Mouse (Mus musculus) frontal cortex, postnatal 36 days (tissue): ENCODE results near the gene Atp13a5.

ENCODE experiments used
- DNase-seq, 2 experiments: peaks; one replicate each; pipeline ENCODE4 v3.0.0; 2022; ENCODE audit warnings: low spot score in 2 of 2

Gene Atp13a5

DNA sequence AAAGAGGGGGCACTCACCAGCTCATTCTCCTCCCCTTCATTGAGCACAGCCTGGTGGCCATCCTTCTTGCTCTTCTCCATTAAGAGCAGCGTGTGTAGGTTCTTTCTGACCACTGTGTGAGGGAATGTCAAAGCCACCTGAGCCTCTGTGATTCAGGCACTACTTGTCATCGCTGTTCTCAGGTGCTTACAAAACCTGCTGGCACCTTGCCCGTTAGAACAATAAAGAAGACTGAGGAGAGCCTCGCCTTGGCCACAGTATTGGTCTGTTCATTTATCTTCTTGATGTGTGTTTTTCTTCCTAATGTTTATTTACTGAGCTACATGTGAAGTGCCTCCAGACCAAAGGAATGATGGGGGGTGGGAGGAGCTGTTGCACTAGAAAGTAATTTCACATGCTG, at the start of gene Atp13a5:
TSS of gene Atp13a5 (minus strand) at position 275 of the 400 bp plus-strand sequence.
- DNase-seq = no peak

GRCm38 (mm10) chr16:29414822-29415221, 36.3 kb upstream of the Atp13a5 start:
- DNase-seq = peak; percentile 14 to 22

- no peak for DNase-seq
Observed at GRCm38 (mm10) chr16:29407319-29407718, 28.8 kb upstream of the Atp13a5 start.

- DNase-seq = no peak
Observed at GRCm38 (mm10) chr16:29399079-29399478, 20.5 kb upstream of the Atp13a5 start.

DNA sequence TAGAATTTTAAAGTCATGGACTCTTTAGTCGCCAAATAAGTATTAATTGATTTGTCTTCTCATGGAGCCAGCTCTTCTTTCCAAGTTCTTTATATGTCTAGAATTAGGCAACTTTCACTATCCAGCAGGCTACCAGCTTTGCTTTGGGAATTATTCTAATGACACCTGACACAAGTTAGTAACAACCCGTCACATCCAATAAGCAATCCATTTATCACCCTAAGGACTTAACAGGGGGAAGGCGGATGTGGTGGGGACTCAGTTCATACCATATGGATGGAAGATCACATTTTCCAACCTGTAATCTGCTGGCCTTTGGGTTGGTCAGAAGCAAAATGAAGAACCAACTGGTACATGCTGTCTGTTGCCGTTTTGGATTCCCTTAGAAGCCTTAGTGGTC, 6.2 kb upstream of the Atp13a5 start:
- DNase-seq = no peak

- peak; percentile 30 to 61 for DNase-seq
Observed at GRCm38 (mm10) chr16:29374636-29375035, 3.9 kb downstream of the Atp13a5 start.

DNA sequence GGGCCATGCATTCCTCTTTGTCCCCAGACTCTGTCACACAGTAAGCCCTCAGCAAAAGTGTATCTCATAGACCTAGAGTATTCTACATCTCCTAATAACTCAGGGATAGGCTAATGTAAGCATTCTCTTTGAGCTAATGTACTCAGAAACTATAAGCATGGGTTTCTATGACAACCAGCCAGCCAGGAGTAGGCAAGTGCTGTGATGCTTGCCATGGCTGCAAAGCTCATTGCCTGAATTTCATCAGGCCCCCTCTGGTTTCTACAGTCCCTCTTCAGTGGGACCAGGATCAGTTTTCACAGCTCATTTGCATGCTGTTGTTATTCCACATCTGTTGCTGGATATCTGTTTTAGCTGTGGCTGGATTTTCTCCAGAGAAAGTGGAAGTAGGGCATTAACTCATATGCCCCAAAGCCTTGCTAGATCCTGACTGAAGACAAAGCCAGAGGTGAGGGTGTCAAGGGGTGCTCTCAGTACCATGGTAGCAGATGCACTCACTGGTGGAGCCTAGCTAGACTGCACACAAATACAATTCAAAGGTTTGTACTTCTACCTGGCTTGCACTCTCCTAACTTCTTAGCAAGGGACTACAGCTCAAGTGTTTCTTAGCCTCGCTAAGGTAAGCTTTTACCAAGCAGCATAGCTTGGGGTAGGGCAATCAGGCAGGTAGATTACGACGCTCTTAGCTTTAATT, 47.0 kb downstream of the Atp13a5 start:
- DNase-seq = peak; percentile 13 to 50

DNA sequence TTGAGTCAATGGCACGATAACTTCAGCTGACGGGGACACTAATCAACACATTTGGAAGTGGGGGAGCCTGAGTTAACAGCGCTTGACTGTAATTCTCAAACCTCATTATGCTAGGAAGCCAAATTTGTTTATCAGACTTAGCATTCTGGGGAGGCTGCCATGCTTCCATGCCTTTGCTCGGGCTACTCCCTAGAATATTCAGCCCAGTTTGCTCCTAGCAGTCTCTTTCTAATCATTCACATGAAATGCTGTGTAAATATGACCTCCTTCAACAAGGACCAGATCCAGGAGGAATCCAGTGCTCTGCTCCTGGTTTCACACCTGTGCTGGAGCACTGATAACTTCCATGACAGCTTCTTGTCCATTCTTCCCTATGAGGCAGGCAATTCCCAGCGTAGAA, 47.6 kb downstream of the Atp13a5 start:
- no peak for DNase-seq

DNA sequence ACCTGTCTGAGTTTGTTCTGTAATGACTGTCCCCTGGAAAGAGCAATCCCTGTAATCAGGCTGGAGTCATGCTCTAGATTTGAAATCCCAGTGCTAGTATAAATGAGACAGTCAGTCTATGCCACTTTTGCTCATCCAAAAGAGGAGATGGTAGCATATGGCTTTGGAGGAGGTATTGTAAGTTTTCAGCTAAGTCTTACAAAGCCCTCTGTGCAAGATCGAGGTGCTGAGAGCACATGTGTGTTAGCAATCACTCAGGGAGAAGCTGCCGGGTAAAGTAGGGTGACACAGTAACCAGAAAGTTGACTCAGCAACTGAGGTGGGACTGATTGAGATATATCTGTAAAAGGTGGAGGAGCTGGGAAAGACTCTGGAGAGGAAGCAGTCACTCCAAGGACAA, 49.3 kb downstream of the Atp13a5 start:
- no peak for DNase-seq

DNA sequence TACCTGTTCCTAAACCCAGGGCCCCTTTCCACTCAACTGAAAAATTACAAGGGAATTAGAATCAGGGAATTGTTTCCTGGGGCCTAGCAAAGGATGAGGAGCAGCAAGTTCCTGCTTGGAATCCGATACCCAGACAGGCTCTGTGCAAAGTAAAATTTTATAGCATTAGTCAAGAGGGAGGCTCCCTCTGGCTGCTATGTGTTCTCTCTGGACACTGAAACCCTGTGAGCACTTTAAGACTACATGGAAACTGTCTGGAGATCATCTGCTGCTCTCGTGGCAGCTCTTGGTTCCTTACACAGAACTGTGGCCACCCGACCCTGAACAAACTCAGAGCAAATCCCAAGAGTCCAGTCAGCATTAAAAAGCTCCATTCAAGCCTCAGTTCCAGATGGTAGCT, 50.6 kb downstream of the Atp13a5 start:
- no peak for DNase-seq

- DNase-seq = no peak
Observed at GRCm38 (mm10) chr16:29325233-29325919, 53.2 kb downstream of the Atp13a5 start.

DNA sequence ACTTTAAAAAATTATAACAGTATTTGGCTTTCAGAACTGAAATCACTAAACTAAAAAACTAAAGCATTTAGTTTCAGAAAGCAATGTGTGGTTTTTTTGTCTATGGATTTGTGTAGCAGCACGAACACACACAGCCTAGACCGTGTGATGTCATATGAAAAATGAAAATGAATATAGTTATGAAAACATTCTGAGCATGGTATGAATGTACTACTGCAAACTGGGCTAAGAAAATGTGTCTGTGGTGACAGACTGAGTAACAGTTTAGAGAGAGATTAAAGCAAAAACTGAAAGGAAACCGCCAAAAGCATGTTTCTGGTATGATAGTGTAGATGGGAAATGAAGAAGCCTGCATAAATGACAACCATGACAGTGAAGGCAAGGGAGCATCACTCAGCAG, 57.8 kb downstream of the Atp13a5 start:
- no peak for DNase-seq

DNA sequence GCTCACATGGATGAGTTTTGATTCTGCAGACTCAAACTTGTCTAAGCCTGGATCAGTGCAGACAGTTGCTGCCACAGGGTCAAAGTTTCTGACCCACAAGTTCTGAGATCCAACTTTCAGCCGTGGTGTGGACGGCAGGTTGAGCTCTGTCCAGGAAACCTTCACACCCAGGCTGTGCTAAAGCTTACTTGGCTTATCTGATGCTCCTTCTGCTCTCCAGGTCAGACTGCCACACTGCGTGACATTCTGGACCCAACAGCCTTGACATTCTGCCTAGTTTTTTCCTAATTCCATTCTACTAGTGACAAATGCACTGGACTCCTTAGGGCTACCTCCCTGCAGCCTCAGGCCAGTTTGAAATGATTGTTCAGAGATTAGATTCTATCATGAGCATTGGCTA, 63.1 kb downstream of the Atp13a5 start:
- no peak for DNase-seq

GRCm38 (mm10) chr16:29314991-29315390, 63.5 kb downstream of the Atp13a5 start:
- no peak for DNase-seq

GRCm38 (mm10) chr16:29297555-29298021, 80.9 kb downstream of the Atp13a5 start:
- DNase-seq = no peak

- no peak for DNase-seq
Observed at GRCm38 (mm10) chr16:29280691-29281090, 97.8 kb downstream of the Atp13a5 start.

DNA sequence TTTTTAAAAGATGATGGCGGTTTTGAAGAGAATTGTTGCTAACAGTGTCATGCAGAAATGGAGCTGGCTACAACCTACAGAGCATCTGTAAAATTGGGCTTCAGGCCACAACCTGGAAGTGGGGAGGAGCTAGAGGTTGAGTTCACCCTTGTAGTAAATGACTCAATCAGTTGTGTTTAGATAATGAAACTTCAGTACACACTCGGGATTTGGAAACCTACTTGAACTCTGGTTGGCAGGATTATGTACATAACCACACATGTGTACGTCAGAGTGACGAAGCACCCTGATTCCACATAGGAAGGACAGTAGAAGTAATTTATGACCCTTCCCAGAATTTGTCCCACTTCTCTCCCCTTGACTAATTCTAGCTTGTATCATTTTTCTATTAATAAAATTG, 124.2 kb downstream of the Atp13a5 start:
- DNase-seq = no peak

GRCm38 (mm10) chr16:29235951-29236350, 142.6 kb downstream of the Atp13a5 start:
- no peak for DNase-seq

- DNase-seq = peak; percentile 70 to 76
Observed at GRCm38 (mm10) chr16:29216395-29217295, 161.9 kb downstream of the Atp13a5 start.

- DNase-seq = peak; percentile 40 to 50
Observed at GRCm38 (mm10) chr16:29209605-29210411, 168.7 kb downstream of the Atp13a5 start, which contains the start of gene Hrasls. TSS of gene Hrasls (plus strand) at chr16:29209695.

GRCm38 (mm10) chr16:29208841-29209240, 169.7 kb downstream of the Atp13a5 start:
- DNase-seq = no peak
